Mouse (Mus musculus): ENCODE measurements around the gene Mosmo.

- TF ChIP-seq CTCF (IDR thresholded peaks at IDR 0.05; ENCODE audit: low read depth, low read length), result no peak
- no peak for TF ChIP-seq TAL1 (conservative IDR thresholded peaks at IDR 0.05; ENCODE audit: low read depth, low read length)
- no peak for TF ChIP-seq GATA1 (IDR thresholded peaks at IDR 0.05; ENCODE audit: borderline replicate concordance, low read length)
- TF ChIP-seq POLR2AphosphoS5 (IDR thresholded peaks at IDR 0.05; ENCODE audit: insufficient replicate concordance, low read depth, low read length), result no peak
These were observed 29.6 kb upstream of the Mosmo start for GRCm38 (mm10) chr7:120647849-120648248.

Data from G1E (cell line).